Mouse (Mus musculus) kidney, adult 2 months (tissue): ENCODE measurements around the gene Shtn1.

ENCODE experiments used
- CTCF ChIP-seq: fragments of 200-500 bp; conservative IDR thresholded peaks from 2 replicates; pipeline ENCODE4 v1.5.1; 2011; ENCODE audit warnings: low read depth, mild to moderate bottlenecking, control low read depth, low read length, moderate library complexity, mixed read lengths; ENCODE audit not compliant: insufficient read depth, insufficient read length
- POLR2A ChIP-seq: fragments of 200-500 bp; IDR thresholded peaks from one replicate; pipeline ENCODE4 v1.6.1; 2011; ENCODE audit warnings: low read depth, low read length, control low read depth

DNA sequence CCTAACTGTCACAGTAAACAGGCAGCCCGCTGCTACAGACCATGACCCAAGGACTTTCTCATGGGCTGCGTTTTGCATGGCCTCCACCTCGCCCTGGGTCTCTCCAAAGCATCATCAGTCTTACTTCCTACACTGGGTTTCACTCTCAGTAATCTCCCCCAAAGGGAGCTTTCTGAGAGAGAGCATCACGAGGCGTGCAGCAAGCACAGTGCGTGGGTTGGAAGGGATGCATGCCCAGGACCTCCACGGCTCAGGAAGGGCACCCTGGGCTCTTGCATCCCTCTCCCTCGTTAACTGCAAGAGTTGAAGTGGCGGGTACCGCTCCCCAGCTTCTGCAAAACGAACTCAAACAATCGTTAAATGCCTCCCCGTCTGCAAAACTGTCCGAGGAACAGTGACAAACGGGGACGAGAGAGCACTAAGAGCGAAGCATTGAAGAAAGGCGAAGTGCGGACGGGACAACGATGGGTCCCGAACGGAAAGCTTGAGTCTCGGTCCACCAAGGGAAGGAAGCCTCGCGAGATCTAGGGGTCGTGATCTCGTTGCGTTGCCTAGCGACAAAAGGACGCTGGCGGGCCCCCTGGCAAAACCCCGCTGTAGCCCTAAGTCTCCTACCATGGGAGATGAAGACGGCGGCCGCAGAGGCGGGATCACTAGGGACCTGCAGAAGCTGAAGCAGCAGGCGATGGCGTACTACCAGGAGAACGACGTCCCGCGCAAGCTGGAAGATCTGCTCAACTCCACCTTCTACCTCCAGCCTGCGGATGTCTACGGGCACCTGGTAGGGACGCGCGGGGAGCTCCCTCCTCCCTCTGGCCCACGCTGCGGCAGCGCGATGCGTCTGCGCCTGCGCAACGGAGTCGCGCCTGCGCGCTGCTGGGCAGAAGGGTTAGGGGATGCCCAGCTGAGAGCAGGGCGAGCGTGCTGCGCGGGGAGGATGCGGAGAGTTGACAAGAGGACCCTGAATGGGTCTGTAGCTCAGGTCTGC, 132.8 kb downstream of the Shtn1 start, which contains the start of the genes Eno4 and Hspa12a:
- TF ChIP-seq POLR2A (peak; percentile 89), CTCF (no peak)
